In the genomic region with DNA sequence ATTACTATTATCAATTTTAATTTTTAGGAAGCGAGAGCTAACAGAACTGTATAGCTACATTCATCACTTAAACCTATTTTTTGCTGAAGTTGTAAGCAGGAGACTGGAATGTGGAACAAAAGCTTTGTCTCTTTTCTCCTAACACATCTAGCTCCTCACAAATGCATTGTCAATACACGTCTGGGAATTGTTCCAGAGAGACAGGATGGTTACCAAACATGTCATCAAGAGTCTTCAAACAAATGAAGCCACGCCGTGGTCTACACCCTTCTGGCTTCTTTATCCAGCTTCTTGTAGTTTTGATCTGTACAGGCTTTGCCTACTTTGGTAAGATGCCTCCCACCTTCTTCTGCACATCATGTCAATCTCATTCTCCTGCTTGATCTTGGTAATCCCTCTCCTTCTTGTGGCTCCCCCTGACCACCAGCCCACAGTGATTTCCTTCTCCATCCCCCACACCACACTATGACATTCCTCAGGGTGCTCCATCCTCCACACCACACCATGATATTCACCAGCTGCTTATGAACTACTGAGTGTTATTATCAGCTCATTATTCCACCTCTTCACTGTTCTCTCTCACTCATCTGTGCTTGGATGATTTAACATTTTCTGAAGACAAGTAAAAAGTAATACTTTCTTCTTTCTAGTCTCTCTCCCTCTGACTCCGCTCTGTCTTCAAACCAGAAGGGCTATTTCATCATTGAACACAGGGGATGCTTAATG, we compare ENCODE assay signal across 20 mouse cellular contexts.
DNase-seq lines count a peak whose midpoint lies in the region; ATAC-seq and TF ChIP-seq lines count a peak whose summit lies in the region.
"Had no signal": no experiment of that assay in that cellular context is flagged by ENCODE, and none has a peak within 500 bp of the region (broad histone marks: within the 10 kb centered on the region; RNA-seq: fewer than 3 reads in every experiment).

No protein-coding gene starts in this region.

- no peak overlapping the region for H3K9ac ChIP-seq in lung, postnatal 0 days (replicated peaks; ENCODE audit: low read depth)
- H3K9ac ChIP-seq: embryonic facial prominence, embryonic 12.5 days; forebrain, embryonic 13.5 days; forebrain, embryonic 15.5 days had no signal

- 54% methylated on average over 5 of the region's 5 CpGs for WGBS in lung, postnatal 0 days

- H3K9me3 ChIP-seq in lung, postnatal 0 days (ENCODE audit: low read length) = no peaks in the 10 kb centered on the region
- H3K9me3 ChIP-seq: embryonic facial prominence, embryonic 10.5 days; embryonic facial prominence, embryonic 12.5 days; forebrain, embryonic 13.5 days; forebrain, embryonic 15.5 days had no signal

- no peak for ATAC-seq in lung, postnatal 0 days
- ATAC-seq: forebrain, embryonic 13.5 days; forebrain, embryonic 15.5 days had no signal

- no peak overlapping the region for H3K27ac ChIP-seq in lung, postnatal 0 days (ENCODE audit: low read length)
- H3K27ac ChIP-seq: embryonic facial prominence, embryonic 10.5 days; embryonic facial prominence, embryonic 12.5 days; forebrain, embryonic 13.5 days; forebrain, embryonic 15.5 days had no signal

- TF ChIP-seq EP300 in lung, postnatal 0 days (IDR thresholded peaks at IDR 0.05) = no peak

- H3K36me3 ChIP-seq in lung, postnatal 0 days (ENCODE audit: insufficient read depth, low read length) = no peaks in the 10 kb centered on the region
- H3K36me3 ChIP-seq: embryonic facial prominence, embryonic 10.5 days; embryonic facial prominence, embryonic 12.5 days; forebrain, embryonic 15.5 days had no signal

- DNase-seq in frontal cortex, adult 2 months (ENCODE audit: extremely low spot score in 1 of 2, low spot score in 1 of 2) = peak; percentile 3 to 26
- DNase-seq in frontal cortex, postnatal 25 days (ENCODE audit: low spot score in 2 of 2) = no peak
- peak; percentile 24 for DNase-seq in layer of hippocampus, adult 9-11 months
- no peak for DNase-seq in layer of hippocampus, postnatal 10 days (ENCODE audit: low spot score in 2 of 2)
- DNase-seq in lung, postnatal 0 days (ENCODE audit: low spot score) = peak; percentile 15
- no peak for DNase-seq in lung, postnatal 25 days (ENCODE audit: low spot score)
- DNase-seq in brain, adult 2 months (ENCODE audit: low read depth, low spot score) = peak; percentile 57
- DNase-seq in heart, adult 18-20 months = no peak
- DNase-seq: adrenal gland, adult 2 months; adrenal gland, postnatal 10 days; adrenal gland, postnatal 25 days; cerebellum, adult 11-12 months; cerebellum, adult 2 months; cerebellum, adult 9-10 months; cerebellum, postnatal 10 days; cerebellum, postnatal 25 days had no signal

- no peaks in the 10 kb centered on the region for H3K27me3 ChIP-seq in lung, postnatal 0 days (replicated peaks; ENCODE audit: insufficient read depth, low read length)
- H3K27me3 ChIP-seq: embryonic facial prominence, embryonic 12.5 days; forebrain, embryonic 13.5 days; forebrain, embryonic 15.5 days had no signal

- H3K4me3 ChIP-seq in lung, postnatal 0 days (ENCODE audit: low read depth, low read length) = no peak overlapping the region
- H3K4me3 ChIP-seq: embryonic facial prominence, embryonic 10.5 days; embryonic facial prominence, embryonic 12.5 days; forebrain, embryonic 13.5 days; forebrain, embryonic 15.5 days had no signal

- no peaks in the 10 kb centered on the region for H3K4me1 ChIP-seq in lung, postnatal 0 days (ENCODE audit: insufficient read depth, low read depth, low read length)
- H3K4me1 ChIP-seq: embryonic facial prominence, embryonic 10.5 days; embryonic facial prominence, embryonic 12.5 days; forebrain, embryonic 13.5 days; forebrain, embryonic 15.5 days had no signal

- TF ChIP-seq CTCF in lung, postnatal 0 days (IDR thresholded peaks at IDR 0.05) = no peak

- no peak overlapping the region for H3K4me2 ChIP-seq in lung, postnatal 0 days (replicated peaks; ENCODE audit: low read depth, low read length)
- H3K4me2 ChIP-seq: embryonic facial prominence, embryonic 12.5 days; forebrain, embryonic 13.5 days; forebrain, embryonic 15.5 days had no signal

Comparison
In these comparisons a context has a peak if more than half of its experiments do, and no peak if none do; other contexts are left out.
1. DNase-seq: peak in frontal cortex, adult 2 months (2 of 2), layer of hippocampus, adult 9-11 months (single experiment), lung, postnatal 0 days (single experiment) and brain, adult 2 months (single experiment); none in frontal cortex, postnatal 25 days (0 of 2), layer of hippocampus, postnatal 10 days (0 of 2), lung, postnatal 25 days (single experiment) and heart, adult 18-20 months (0 of 2).